Mouse (Mus musculus) E14TG2a.4 (cell line): Measurements from ENCODE around the gene Rab40c.

ENCODE experiments used
- H3K27me3 ChIP-seq: 2 replicates; pipeline ENCODE4 v1.6.1; 2014; ENCODE audit warnings: low read length, control low read depth; ENCODE audit not compliant: insufficient read depth
- H3K36me3 ChIP-seq: 2 replicates; pipeline ENCODE4 v1.6.1; 2014; ENCODE audit warnings: low read length, control low read depth; ENCODE audit not compliant: insufficient read depth
- H3K4me1 ChIP-seq: replicated peaks from 2 replicates; pipeline ENCODE4 v1.6.1; 2014; ENCODE audit warnings: low read depth, low read length, control low read depth
- H3K4me3 ChIP-seq: replicated peaks from 2 replicates; pipeline ENCODE4 v1.5.1; 2014; ENCODE audit warnings: mild to moderate bottlenecking, low read length
- H3K9me3 ChIP-seq: 2 replicates; pipeline ENCODE4 v1.6.1; 2014; ENCODE audit warnings: low read length, control low read depth
- CTCF ChIP-seq: conservative IDR thresholded peaks from 2 replicates; pipeline ENCODE4 v1.5.1; 2014; ENCODE audit warnings: low read length
- NANOG ChIP-seq: IDR thresholded peaks from 2 replicates; pipeline ENCODE4 v1.6.1; 2014; ENCODE audit warnings: borderline replicate concordance, low read length, mixed read lengths
- POU5F1 ChIP-seq: IDR thresholded peaks from 2 replicates; pipeline ENCODE4 v1.6.1; 2014; ENCODE audit warnings: low read length, borderline replicate concordance

Gene Rab40c

GRCm38 (mm10) chr17:25949981-25950380 lies 30.5 kb upstream of the Rab40c start:
- Histone ChIP-seq H3K4me3 (no peak overlapping the region), H3K4me1 (peaks cover 27% of the 10 kb centered on the region), H3K27me3 (peaks cover 52% of the 10 kb centered on the region), H3K9me3 (no peaks in the 10 kb centered on the region), H3K36me3 (no peaks in the 10 kb centered on the region)
- TF ChIP-seq POU5F1 (no peak), CTCF (no peak)

DNA sequence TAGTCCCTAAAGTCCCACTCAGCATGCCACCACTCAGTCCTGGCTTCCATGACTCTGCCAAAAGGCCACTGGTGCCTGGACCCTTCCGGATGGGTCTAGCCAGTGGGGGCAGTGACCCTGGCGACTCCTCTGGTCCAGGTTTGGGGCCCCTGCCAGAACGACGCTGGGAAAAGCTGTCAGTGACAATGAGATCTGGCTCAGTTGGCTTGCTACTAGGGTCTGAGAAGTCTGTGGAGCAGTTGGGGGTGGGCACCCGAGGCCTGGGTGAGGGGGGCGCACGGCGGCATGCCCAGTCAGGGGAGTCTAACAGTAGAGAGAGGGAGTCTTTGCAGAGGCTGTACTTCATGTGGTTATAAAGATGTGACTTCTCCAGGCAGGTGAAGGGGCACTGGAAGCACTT lies 28.5 kb upstream of the Rab40c start:
- no peaks in the 10 kb centered on the region for H3K9me3 ChIP-seq
- peaks cover 44% of the 10 kb centered on the region for H3K4me1 ChIP-seq
- H3K4me3 ChIP-seq, result no peak overlapping the region
- no peaks in the 10 kb centered on the region for H3K36me3 ChIP-seq
- H3K27me3 ChIP-seq, result peaks cover 41% of the 10 kb centered on the region
- no peak for TF ChIP-seq CTCF

GRCm38 (mm10) chr17:25947576-25947975 lies 28.0 kb upstream of the Rab40c start:
- H3K36me3 ChIP-seq, result no peaks in the 10 kb centered on the region
- no peak overlapping the region for H3K4me3 ChIP-seq
- H3K27me3 ChIP-seq, result peaks cover 36% of the 10 kb centered on the region
- no peaks in the 10 kb centered on the region for H3K9me3 ChIP-seq
- H3K4me1 ChIP-seq, result peaks cover 49% of the 10 kb centered on the region
- TF ChIP-seq NANOG (no peak), CTCF (no peak), POU5F1 (no peak)

DNA sequence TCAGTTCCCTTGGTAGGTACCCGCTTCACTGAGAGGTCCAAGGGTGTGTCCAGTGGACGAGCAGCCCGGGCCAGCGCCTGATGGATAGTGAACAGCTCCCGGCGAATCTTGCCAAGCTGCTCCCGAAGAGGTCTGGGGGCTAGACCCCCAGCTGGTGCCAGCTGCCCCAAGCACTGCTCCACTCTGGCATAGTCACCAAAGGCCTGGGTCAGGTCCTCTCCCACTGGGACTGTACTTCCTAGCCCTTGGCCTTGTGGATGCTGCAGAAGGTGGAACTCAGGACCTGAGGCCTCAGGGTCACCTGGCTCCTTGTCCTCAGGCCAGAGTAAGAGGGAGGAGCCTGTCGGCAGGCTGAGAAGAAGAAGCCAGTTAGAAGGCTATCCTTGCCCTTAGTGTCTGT lies 27.4 kb upstream of the Rab40c start:
- Histone ChIP-seq H3K4me1 (peaks cover 50% of the 10 kb centered on the region), H3K4me3 (no peak overlapping the region), H3K27me3 (peaks cover 29% of the 10 kb centered on the region), H3K36me3 (no peaks in the 10 kb centered on the region), H3K9me3 (no peaks in the 10 kb centered on the region)
- TF ChIP-seq NANOG (no peak), POU5F1 (no peak), CTCF (no peak)

- Histone ChIP-seq H3K9me3 (no peaks in the 10 kb centered on the region), H3K4me3 (no peak overlapping the region), H3K27me3 (peaks cover 24% of the 10 kb centered on the region), H3K4me1 (peaks cover 50% of the 10 kb centered on the region), H3K36me3 (no peaks in the 10 kb centered on the region)
- no peak for TF ChIP-seq CTCF
- no peak for TF ChIP-seq POU5F1
- TF ChIP-seq NANOG, result no peak
Measured at GRCm38 (mm10) chr17:25946349-25946748, 26.8 kb upstream of the Rab40c start.

DNA sequence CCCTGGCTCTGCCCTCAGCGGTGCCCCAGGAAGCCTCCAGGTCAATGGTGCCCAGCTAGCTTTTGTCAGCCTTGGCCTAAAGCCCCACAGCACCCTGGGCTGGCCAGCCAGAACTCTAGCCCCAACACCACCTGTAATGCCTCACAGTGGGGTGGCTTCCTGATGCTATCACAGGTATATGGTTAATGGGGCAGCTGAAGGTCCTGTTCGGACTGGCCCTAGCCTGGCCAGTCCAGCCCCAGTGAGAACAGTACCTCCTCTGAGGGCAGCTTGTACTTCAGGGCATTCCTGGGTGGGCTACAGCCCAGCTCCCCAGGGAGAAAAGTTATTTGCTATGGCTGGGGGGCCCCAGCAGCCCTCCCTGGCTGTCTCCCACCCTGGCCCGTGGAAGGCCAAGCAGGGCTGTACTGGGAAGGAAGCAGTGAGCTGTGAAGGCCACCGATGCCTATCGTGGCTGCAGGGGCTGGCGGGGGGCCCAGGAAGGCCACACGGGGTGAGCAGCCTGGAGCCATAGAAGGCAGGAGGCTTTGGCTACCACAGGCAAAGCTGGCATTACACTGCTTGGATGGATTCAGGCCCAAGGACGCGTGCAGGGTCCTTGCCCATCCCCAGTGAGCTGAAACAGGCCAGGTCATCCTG lies 26.1 kb upstream of the Rab40c start:
- Histone ChIP-seq H3K4me1 (peaks cover 51% of the 10 kb centered on the region), H3K27me3 (peaks cover 17% of the 10 kb centered on the region), H3K9me3 (no peaks in the 10 kb centered on the region), H3K36me3 (no peaks in the 10 kb centered on the region), H3K4me3 (no peak overlapping the region)
- TF ChIP-seq POU5F1 (no peak), CTCF (no peak), NANOG (no peak)

- H3K27me3 ChIP-seq, result peaks cover 7% of the 10 kb centered on the region
- H3K36me3 ChIP-seq, result peaks cover 4% of the 10 kb centered on the region
- H3K4me3 ChIP-seq, result no peak within 1 kb of the TSS
- H3K4me1 ChIP-seq, result peaks cover 56% of the 10 kb centered on the region
- no peak for TF ChIP-seq NANOG
- no peak for TF ChIP-seq CTCF
- no peaks in the 10 kb centered on the region for H3K9me3 ChIP-seq
Measured at GRCm38 (mm10) chr17:25944366-25945163, 25.0 kb upstream of the Rab40c start, which contains the start of the genes Pigq and Nhlrc4. Gene Pigq (minus strand): TSS chr17:25944936. Gene Nhlrc4 (minus strand): TSS chr17:25944961.

- no peak for TF ChIP-seq NANOG
- TF ChIP-seq POU5F1, result no peak
- TF ChIP-seq CTCF, result no peak
Measured at GRCm38 (mm10) chr17:25943769-25944168, 24.2 kb upstream of the Rab40c start.

More at GRCm38 (mm10) chr17:25943769-25944168, 24.2 kb upstream of the Rab40c start:
- Histone ChIP-seq H3K36me3 (peaks cover 11% of the 10 kb centered on the region), H3K9me3 (no peaks in the 10 kb centered on the region), H3K27me3 (peaks cover 5% of the 10 kb centered on the region), H3K4me3 (no peak overlapping the region), H3K4me1 (peaks cover 57% of the 10 kb centered on the region)
